7 mouse cellular contexts compared by ENCODE assay signal in genomic region chr7:12780151-12780830, GRCm38 (mm10). TPM values are rescaled to one million over a fixed set of nuclear protein-coding genes. Genes with fewer than 3 reads are reported as not detected.
DNase-seq lines count a peak whose midpoint lies in the region; ATAC-seq and TF ChIP-seq lines count a peak whose summit lies in the region.

No protein-coding gene starts in this region.

- WGBS in embryonic facial prominence, embryonic 11.5 days: under 1% methylated on average over 57 of the region's 57 CpGs
- WGBS in limb, embryonic 14.5 days: under 1% methylated on average over 55 of the region's 57 CpGs
- WGBS in midbrain, embryonic 15.5 days: under 1% methylated on average over 57 of the region's 57 CpGs
- WGBS in spleen, adult 2 months: 2% methylated on average over 57 of the region's 57 CpGs

- no peaks in the 10 kb centered on the region; the same call in 1 of the 2 replicates for H3K4me1 ChIP-seq in embryonic facial prominence, embryonic 11.5 days (ENCODE audit: control insufficient read depth, insufficient read depth, low read length)
- H3K4me1 ChIP-seq in limb, embryonic 14.5 days (ENCODE audit: control insufficient read depth, insufficient read depth, low read length): peaks cover 7% of the 10 kb centered on the region
- peaks cover 15% of the 10 kb centered on the region for H3K4me1 ChIP-seq in midbrain, embryonic 15.5 days
- peaks cover 9% of the 10 kb centered on the region for H3K4me1 ChIP-seq in spleen, adult 2 months (ENCODE audit: control insufficient read depth, insufficient read depth, insufficient read length)

- no peaks in the 10 kb centered on the region for H3K36me3 ChIP-seq in embryonic facial prominence, embryonic 11.5 days (replicated peaks; ENCODE audit: control insufficient read depth, insufficient read depth, low read depth, low read length)
- peaks cover 2% of the 10 kb centered on the region; the same call in 1 of the 2 replicates for H3K36me3 ChIP-seq in limb, embryonic 14.5 days (ENCODE audit: control insufficient read depth, insufficient read depth, low read length)
- peaks cover 2% of the 10 kb centered on the region for H3K36me3 ChIP-seq in midbrain, embryonic 15.5 days (replicated peaks)
- H3K36me3 ChIP-seq in spleen, adult 2 months (ENCODE audit: control insufficient read depth, insufficient read depth, low read length): no peaks in the 10 kb centered on the region

- peak; percentile 95 for ATAC-seq in embryonic facial prominence, embryonic 11.5 days (replicated peaks; ENCODE audit: insufficient number of reproducible peaks, low FRiP score, low TSS enrichment, low read depth)
- peak; percentile 97 for ATAC-seq in limb, embryonic 14.5 days (ENCODE audit: low FRiP score, low read depth)
- ATAC-seq in midbrain, embryonic 15.5 days (replicated peaks): peak; percentile 96

- no peak for TF ChIP-seq CTCF in spleen, adult 2 months (IDR thresholded peaks at IDR 0.05; ENCODE audit: extremely low read depth, insufficient read depth, insufficient read length, insufficient replicate concordance)

- H3K4me2 ChIP-seq in embryonic facial prominence, embryonic 11.5 days (ENCODE audit: low read depth, low read length): peak overlapping the region; percentile 69
- peak overlapping the region; percentile 87 for H3K4me2 ChIP-seq in limb, embryonic 14.5 days (replicated peaks; ENCODE audit: low read depth, low read length, severe bottlenecking)
- H3K4me2 ChIP-seq in midbrain, embryonic 15.5 days: peak overlapping the region; percentile 83

- no peak for TF ChIP-seq POLR2A in limb, embryonic 14.5 days (IDR thresholded peaks at IDR 0.05; ENCODE audit: borderline replicate concordance, extremely low read depth, insufficient read depth, insufficient read length)
- no peak for TF ChIP-seq POLR2A in spleen, adult 2 months (IDR thresholded peaks at IDR 0.05; ENCODE audit: low read depth, low read length)

- peak overlapping the region; percentile 56 for H3K4me3 ChIP-seq in embryonic facial prominence, embryonic 11.5 days (ENCODE audit: low read depth, low read length)
- H3K4me3 ChIP-seq in limb, embryonic 14.5 days (replicated peaks; ENCODE audit: low read length): peak overlapping the region; percentile 52
- H3K4me3 ChIP-seq in midbrain, embryonic 15.5 days: peak overlapping the region; percentile 61
- H3K4me3 ChIP-seq in spleen, adult 2 months (ENCODE audit: extremely low read depth, insufficient read depth, insufficient read length): peak overlapping the region; percentile 64

- no peaks in the 10 kb centered on the region for H3K9me3 ChIP-seq in embryonic facial prominence, embryonic 11.5 days (replicated peaks; ENCODE audit: control insufficient read depth, low read length)
- no peaks in the 10 kb centered on the region for H3K9me3 ChIP-seq in limb, embryonic 14.5 days (ENCODE audit: control insufficient read depth, low read length)
- no peaks in the 10 kb centered on the region for H3K9me3 ChIP-seq in midbrain, embryonic 15.5 days

- no peaks in the 10 kb centered on the region for H3K27me3 ChIP-seq in embryonic facial prominence, embryonic 11.5 days (ENCODE audit: control insufficient read depth, insufficient read depth, low read length)
- H3K27me3 ChIP-seq in limb, embryonic 14.5 days (ENCODE audit: control insufficient read depth, insufficient read depth, low read length): no peaks in the 10 kb centered on the region
- H3K27me3 ChIP-seq in midbrain, embryonic 15.5 days (replicated peaks): no peaks in the 10 kb centered on the region
- no peaks in the 10 kb centered on the region for H3K27me3 ChIP-seq in spleen, adult 2 months (ENCODE audit: control insufficient read depth, insufficient read depth, low read length)

- H3K27ac ChIP-seq in embryonic facial prominence, embryonic 11.5 days (replicated peaks; ENCODE audit: low read depth, low read length): no peak overlapping the region
- H3K27ac ChIP-seq in limb, embryonic 14.5 days (replicated peaks; ENCODE audit: low read depth, low read length): no peak overlapping the region
- peak overlapping the region; percentile 75 for H3K27ac ChIP-seq in midbrain, embryonic 15.5 days
- H3K27ac ChIP-seq in spleen, adult 2 months (ENCODE audit: insufficient read depth, low read length): no peak overlapping the region

- DNase-seq in adrenal gland, postnatal 4 days (ENCODE audit: low spot score in 2 of 2): peak; percentile 50 to 62
- peak; percentile 92 for DNase-seq in embryonic facial prominence, embryonic 11.5 days (ENCODE audit: low spot score)
- peak; percentile 39 for DNase-seq in heart, adult 8-10 months (ENCODE audit: low spot score)
- DNase-seq in kidney, adult 8-10 months: peak; percentile 19 to 48
- DNase-seq in limb, embryonic 14.5 days (ENCODE audit: low spot score): peak; percentile 88
- peak; percentile 52 to 61 for DNase-seq in spleen, adult 2 months (ENCODE audit: low read depth in 1 of 2, low spot score in 2 of 2)

- peak overlapping the region; percentile 68 for H3K9ac ChIP-seq in embryonic facial prominence, embryonic 11.5 days (replicated peaks; ENCODE audit: low read length)
- H3K9ac ChIP-seq in limb, embryonic 14.5 days (ENCODE audit: low read depth, low read length, severe bottlenecking): peak overlapping the region; percentile 69
- peak overlapping the region; percentile 75 for H3K9ac ChIP-seq in midbrain, embryonic 15.5 days

RNA-seq across cellular contexts. Expression of gene Zscan18, which starts 23.1 kb away (rescaled TPM):
- total RNA-seq in adrenal gland, postnatal 4 days (2021): 1 to 10 TPM; 8.0 to 8.2 TPM
- 15.1 and 18.6 TPM in 2 replicates for polyA plus RNA-seq in embryonic facial prominence, embryonic 11.5 days (2014; fragmentation: Nextera tagmentation; extraction: Ambion mirVana)
- 1 to 10 TPM in 2 of 4 experiments, under 1 TPM in 2; 0.41 to 2.0 (median 1.2) TPM for total RNA-seq in heart, adult 8-10 months (2022)
- polyA plus RNA-seq in limb, embryonic 14.5 days (2012; rRNA removed): 11.9 and 12.1 TPM in 2 replicates
- polyA plus RNA-seq in limb, embryonic 14.5 days (2014; fragmentation: Nextera tagmentation; extraction: Ambion mirVana): 11.0 and 13.0 TPM in 2 replicates
- polyA plus RNA-seq in midbrain, embryonic 15.5 days (2015; fragmentation: Nextera tagmentation; extraction: Ambion mirVana): 35.3 and 35.4 TPM in 2 replicates
- 0.76 and 1.4 TPM in 2 replicates for polyA plus RNA-seq in spleen, adult 2 months (2012; rRNA removed)

RNA-seq across cellular contexts. Expression of gene Zfp329, which starts 38.4 kb away (rescaled TPM):
- total RNA-seq in adrenal gland, postnatal 4 days (2021): 10 to 100 TPM; 16.0 to 16.4 TPM
- polyA plus RNA-seq in embryonic facial prominence, embryonic 11.5 days (2014; fragmentation: Nextera tagmentation; extraction: Ambion mirVana): 15.9 and 18.6 TPM in 2 replicates
- 1 to 10 TPM; 4.7 to 7.6 (median 5.6) TPM for total RNA-seq in heart, adult 8-10 months (2022)
- 11.1 and 13.6 TPM in 2 replicates for polyA plus RNA-seq in limb, embryonic 14.5 days (2012; rRNA removed)
- 12.1 and 16.1 TPM in 2 replicates for polyA plus RNA-seq in limb, embryonic 14.5 days (2014; fragmentation: Nextera tagmentation; extraction: Ambion mirVana)
- polyA plus RNA-seq in midbrain, embryonic 15.5 days (2015; fragmentation: Nextera tagmentation; extraction: Ambion mirVana): 35.2 and 36.0 TPM in 2 replicates
- polyA plus RNA-seq in spleen, adult 2 months (2012; rRNA removed): 0.81 and 0.92 TPM in 2 replicates

RNA-seq across cellular contexts. Expression of gene Vmn2r56, which starts 45.5 kb away (rescaled TPM):
- not detected for total RNA-seq in adrenal gland, postnatal 4 days (2021)
- polyA plus RNA-seq in embryonic facial prominence, embryonic 11.5 days (2014; fragmentation: Nextera tagmentation; extraction: Ambion mirVana): not detected in 2 replicates
- total RNA-seq in heart, adult 8-10 months (2022): not detected
- not detected in 2 replicates for polyA plus RNA-seq in limb, embryonic 14.5 days (2012; rRNA removed)
- polyA plus RNA-seq in limb, embryonic 14.5 days (2014; fragmentation: Nextera tagmentation; extraction: Ambion mirVana): not detected in 2 replicates
- not detected in 2 replicates for polyA plus RNA-seq in midbrain, embryonic 15.5 days (2015; fragmentation: Nextera tagmentation; extraction: Ambion mirVana)
- polyA plus RNA-seq in spleen, adult 2 months (2012; rRNA removed): not detected in 2 replicates

RNA-seq across cellular contexts. Expression of gene Zfp110, which starts 54.3 kb away (rescaled TPM):
- total RNA-seq in adrenal gland, postnatal 4 days (2021): 10 to 100 TPM; 34.2 to 35.4 TPM
- polyA plus RNA-seq in embryonic facial prominence, embryonic 11.5 days (2014; fragmentation: Nextera tagmentation; extraction: Ambion mirVana): 37.6 and 39.0 TPM in 2 replicates
- 10 to 100 TPM; 18.0 to 22.0 (median 19.6) TPM for total RNA-seq in heart, adult 8-10 months (2022)
- polyA plus RNA-seq in limb, embryonic 14.5 days (2012; rRNA removed): 13.6 and 14.4 TPM in 2 replicates
- polyA plus RNA-seq in limb, embryonic 14.5 days (2014; fragmentation: Nextera tagmentation; extraction: Ambion mirVana): 32.5 and 36.0 TPM in 2 replicates
- polyA plus RNA-seq in midbrain, embryonic 15.5 days (2015; fragmentation: Nextera tagmentation; extraction: Ambion mirVana): 28.3 and 30.8 TPM in 2 replicates
- polyA plus RNA-seq in spleen, adult 2 months (2012; rRNA removed): 9.5 and 12.4 TPM in 2 replicates

Comparison
In these comparisons a context has a peak if more than half of its experiments do, and no peak if none do; other contexts are left out.
1. DNase-seq: peak in every context shown above with its lines; median percentile 92 in embryonic facial prominence, embryonic 11.5 days; 88 in limb, embryonic 14.5 days; 56 in spleen, adult 2 months; 56 in adrenal gland, postnatal 4 days; 39 in heart, adult 8-10 months; 34 in kidney, adult 8-10 months.